Mouse (Mus musculus): ENCODE measurements at regions not wholly inside any gene's neighbourhood (a gene's known extent, or its start where the extent isn't known, plus 50 kb on each side); places are given as distances from the start of the nearest gene placed in this dataset.

GRCm38 (mm10) chr13:101117311-101117710 lies 284.1 kb upstream of the Slc30a5 start:
- no peak for DNase-seq

GRCm38 (mm10) chr13:101115296-101115695 lies 282.1 kb upstream of the Slc30a5 start:
- no peak for DNase-seq

GRCm38 (mm10) chr13:101112176-101112575 lies 278.9 kb upstream of the Slc30a5 start:
- DNase-seq: no peak

GRCm38 (mm10) chr13:101111773-101112172 lies 278.5 kb upstream of the Slc30a5 start:
- DNase-seq: no peak

GRCm38 (mm10) chr13:101100621-101101020 lies 267.4 kb upstream of the Slc30a5 start:
- no peak for DNase-seq

GRCm38 (mm10) chr13:101096856-101097255 lies 263.6 kb upstream of the Slc30a5 start:
- DNase-seq: no peak

- no peak for DNase-seq
These were observed 263.0 kb upstream of the Slc30a5 start for GRCm38 (mm10) chr13:101096221-101096620.

- no peak for DNase-seq
These were observed 262.0 kb upstream of the Slc30a5 start for GRCm38 (mm10) chr13:101095057-101095831.

GRCm38 (mm10) chr13:101092743-101093131 lies 259.5 kb upstream of the Slc30a5 start:
- DNase-seq: no peak

GRCm38 (mm10) chr13:101092033-101092742 lies 259.0 kb upstream of the Slc30a5 start:
- DNase-seq: peak; percentile 27 to 51

GRCm38 (mm10) chr13:101085182-101085581 lies 252.0 kb upstream of the Slc30a5 start:
- DNase-seq: no peak

GRCm38 (mm10) chr13:101084193-101084592 lies 251.0 kb upstream of the Slc30a5 start:
- no peak for DNase-seq

- no peak for DNase-seq
These were observed 250.2 kb upstream of the Slc30a5 start for GRCm38 (mm10) chr13:101083416-101083815.

- no peak for DNase-seq
These were observed 235.3 kb upstream of the Slc30a5 start for GRCm38 (mm10) chr13:101068489-101068888.

GRCm38 (mm10) chr13:101062582-101062981 lies 229.4 kb upstream of the Slc30a5 start:
- DNase-seq: no peak

- DNase-seq: no peak
These were observed 228.3 kb upstream of the Slc30a5 start for GRCm38 (mm10) chr13:101061233-101062144.

GRCm38 (mm10) chr13:101049511-101049910 lies 216.3 kb upstream of the Slc30a5 start:
- no peak for DNase-seq

- DNase-seq: peak; percentile 8 to 39
These were observed 199.4 kb upstream of the Slc30a5 start for GRCm38 (mm10) chr13:101032594-101032993.

- no peak for DNase-seq
These were observed 192.8 kb upstream of the Slc30a5 start for GRCm38 (mm10) chr13:101026043-101026442.

- no peak for DNase-seq
These were observed 192.3 kb upstream of the Slc30a5 start for GRCm38 (mm10) chr13:101025488-101025887.

- DNase-seq: no peak
These were observed 191.7 kb upstream of the Slc30a5 start for GRCm38 (mm10) chr13:101024971-101025370.

GRCm38 (mm10) chr13:101019272-101019676 lies 186.0 kb upstream of the Slc30a5 start:
- DNase-seq: no peak

Data from adrenal gland, postnatal 36 days (tissue).